Mouse (Mus musculus): ENCODE measurements around the gene Bola3. TPM values are rescaled to one million over a fixed set of nuclear protein-coding genes. Genes with fewer than 3 reads are reported as not detected.
"Not testable (repeated sequence)": the region's sequence is repeated elsewhere in the genome, so short reads cannot be mapped to it uniquely, and the experiment has no call there.

Bola3 gene
- total and polyA plus RNA-seq, 2 experiments: 26.4 to 246 TPM

- H3K27ac ChIP-seq (replicated peaks; ENCODE audit: insufficient read depth, low read depth, low read length): no peak overlapping the region
- H3K79me2 ChIP-seq (ENCODE audit: control insufficient read depth, insufficient read depth, low read length): peaks cover 18% of the 10 kb centered on the region; the same call in 1 of the 2 replicates
- no peak overlapping the region for H3K4me3 ChIP-seq (ENCODE audit: insufficient read depth, low read depth, low read length)
- H3K4me1 ChIP-seq (ENCODE audit: control insufficient read depth, insufficient read depth, low read length): peaks cover 6% of the 10 kb centered on the region; the same call in 1 of the 2 replicates
- peaks cover 28% of the 10 kb centered on the region for H3K36me3 ChIP-seq (ENCODE audit: control insufficient read depth, insufficient read depth, low read length)
- H3K9ac ChIP-seq (ENCODE audit: low read depth, low read length): no peak overlapping the region
- WGBS: 69% methylated on average over 3 of the region's 3 CpGs
- no peak for TF ChIP-seq POLR2A (IDR thresholded peaks at IDR 0.05; ENCODE audit: extremely low read depth, insufficient read depth, low read length)
- no peak for TF ChIP-seq CTCF (IDR thresholded peaks at IDR 0.05; ENCODE audit: low read depth, low read length)
- DNase-seq (ENCODE audit: extremely low read depth, low read depth, low spot score): peak; percentile 17
- no peaks in the 10 kb centered on the region for H3K27me3 ChIP-seq (ENCODE audit: control insufficient read depth, insufficient read depth, low read length)
Measured at GRCm38 (mm10) chr6:83327591-83328190, 21.3 kb upstream of the Bola3 start.

- Histone ChIP-seq H3K27me3 (ENCODE audit: control insufficient read depth, insufficient read depth, low read length) (no peaks in the 10 kb centered on the region), H3K27ac (replicated peaks; ENCODE audit: insufficient read depth, low read depth, low read length) (no peak overlapping the region), H3K36me3 (ENCODE audit: control insufficient read depth, insufficient read depth, low read length) (peaks cover 47% of the 10 kb centered on the region), H3K9ac (ENCODE audit: low read depth, low read length) (no peak overlapping the region), H3K4me3 (ENCODE audit: insufficient read depth, low read depth, low read length) (no peak overlapping the region), H3K79me2 (ENCODE audit: control insufficient read depth, insufficient read depth, low read length) (no peaks in the 10 kb centered on the region), H3K4me1 (ENCODE audit: control insufficient read depth, insufficient read depth, low read length) (no peaks in the 10 kb centered on the region)
- DNase-seq (ENCODE audit: extremely low read depth, low read depth, low spot score): no peak
- WGBS: 75% methylated on average over 3 of the region's 3 CpGs
- TF ChIP-seq CTCF (IDR thresholded peaks at IDR 0.05; ENCODE audit: low read depth, low read length): no peak
- TF ChIP-seq POLR2A (IDR thresholded peaks at IDR 0.05; ENCODE audit: extremely low read depth, insufficient read depth, low read length): no peak
Measured at GRCm38 (mm10) chr6:83341387-83341786, 7.6 kb upstream of the Bola3 start.

- no peak overlapping the region for H3K27ac ChIP-seq (replicated peaks; ENCODE audit: insufficient read depth, low read depth, low read length)
- H3K9ac ChIP-seq (ENCODE audit: low read depth, low read length): no peak overlapping the region
- peaks cover 42% of the 10 kb centered on the region for H3K36me3 ChIP-seq (ENCODE audit: control insufficient read depth, insufficient read depth, low read length)
- no peaks in the 10 kb centered on the region for H3K79me2 ChIP-seq (ENCODE audit: control insufficient read depth, insufficient read depth, low read length)
- H3K4me1 ChIP-seq (ENCODE audit: control insufficient read depth, insufficient read depth, low read length): no peaks in the 10 kb centered on the region
- H3K4me3 ChIP-seq (ENCODE audit: insufficient read depth, low read depth, low read length): no peak overlapping the region
- H3K27me3 ChIP-seq (ENCODE audit: control insufficient read depth, insufficient read depth, low read length): no peaks in the 10 kb centered on the region
- no peak for DNase-seq (ENCODE audit: extremely low read depth, low read depth, low spot score)
- TF ChIP-seq CTCF (IDR thresholded peaks at IDR 0.05; ENCODE audit: low read depth, low read length) (no peak), POLR2A (IDR thresholded peaks at IDR 0.05; ENCODE audit: extremely low read depth, insufficient read depth, low read length) (no peak)
- 91% methylated on average over 2 of the region's 2 CpGs for WGBS
Measured at GRCm38 (mm10) chr6:83342957-83343356, 6.0 kb upstream of the Bola3 start.

GRCm38 (mm10) chr6:83345285-83345684 lies 3.7 kb upstream of the Bola3 start:
- DNase-seq (ENCODE audit: extremely low read depth, low read depth, low spot score); H3K27ac ChIP-seq (replicated peaks; ENCODE audit: insufficient read depth, low read depth, low read length); H3K9ac ChIP-seq (ENCODE audit: low read depth, low read length); H3K27me3 ChIP-seq (ENCODE audit: control insufficient read depth, insufficient read depth, low read length); H3K4me3 ChIP-seq (ENCODE audit: insufficient read depth, low read depth, low read length); H3K4me1 ChIP-seq (ENCODE audit: control insufficient read depth, insufficient read depth, low read length): not testable (repeated sequence)
- Histone ChIP-seq H3K79me2 (ENCODE audit: control insufficient read depth, insufficient read depth, low read length) (peaks cover 10% of the 10 kb centered on the region), H3K36me3 (ENCODE audit: control insufficient read depth, insufficient read depth, low read length) (peaks cover 24% of the 10 kb centered on the region)
- 70% methylated on average over 8 of the region's 8 CpGs for WGBS

GRCm38 (mm10) chr6:83347916-83348315 lies 1.0 kb upstream of the Bola3 start:
- Histone ChIP-seq H3K9ac (ENCODE audit: low read depth, low read length) (no peak overlapping the region), H3K36me3 (ENCODE audit: control insufficient read depth, insufficient read depth, low read length) (peaks cover 3% of the 10 kb centered on the region; the same call in 1 of the 2 replicates), H3K27ac (replicated peaks; ENCODE audit: insufficient read depth, low read depth, low read length) (no peak overlapping the region), H3K79me2 (ENCODE audit: control insufficient read depth, insufficient read depth, low read length) (peaks cover 15% of the 10 kb centered on the region), H3K4me1 (ENCODE audit: control insufficient read depth, insufficient read depth, low read length) (peaks cover 8% of the 10 kb centered on the region), H3K4me3 (ENCODE audit: insufficient read depth, low read depth, low read length) (no peak overlapping the region), H3K27me3 (ENCODE audit: control insufficient read depth, insufficient read depth, low read length) (no peaks in the 10 kb centered on the region)
- TF ChIP-seq CTCF (IDR thresholded peaks at IDR 0.05; ENCODE audit: low read depth, low read length) (no peak), POLR2A (IDR thresholded peaks at IDR 0.05; ENCODE audit: extremely low read depth, insufficient read depth, low read length) (no peak)
- 58% methylated on average over 3 of the region's 3 CpGs for WGBS
- DNase-seq (ENCODE audit: extremely low read depth, low read depth, low spot score): peak; percentile 28

- Histone ChIP-seq H3K27me3 (ENCODE audit: control insufficient read depth, insufficient read depth, low read length) (no peaks in the 10 kb centered on the region), H3K4me1 (ENCODE audit: control insufficient read depth, insufficient read depth, low read length) (peaks cover 10% of the 10 kb centered on the region), H3K79me2 (ENCODE audit: control insufficient read depth, insufficient read depth, low read length) (peaks cover 15% of the 10 kb centered on the region), H3K36me3 (ENCODE audit: control insufficient read depth, insufficient read depth, low read length) (no peaks in the 10 kb centered on the region), H3K9ac (ENCODE audit: low read depth, low read length) (peak overlapping the region; percentile 95), H3K27ac (replicated peaks; ENCODE audit: insufficient read depth, low read depth, low read length) (peak overlapping the region; percentile 53), H3K4me3 (ENCODE audit: insufficient read depth, low read depth, low read length) (peak overlapping the region; percentile 90)
- TF ChIP-seq CTCF (IDR thresholded peaks at IDR 0.05; ENCODE audit: low read depth, low read length) (peak; percentile 87), POLR2A (IDR thresholded peaks at IDR 0.05; ENCODE audit: extremely low read depth, insufficient read depth, low read length) (peak; percentile 71)
- WGBS: under 1% methylated on average over 48 of the region's 53 CpGs
- DNase-seq (ENCODE audit: extremely low read depth, low read depth, low spot score): peak; percentile 44
Measured at GRCm38 (mm10) chr6:83349274-83349958, 469 bp downstream of the Bola3 start.
